Comparison of ENCODE assay signal across 18 mouse cellular contexts in genomic region chr10:117732184-117732583, GRCm38 (mm10). TPM values are rescaled to one million over a fixed set of nuclear protein-coding genes. Genes with fewer than 3 reads are reported as not detected.
DNase-seq lines count a peak whose midpoint lies in the region; ATAC-seq and TF ChIP-seq lines count a peak whose summit lies in the region.
"Had no signal": no experiment of that assay in that cellular context is flagged by ENCODE, and none has a peak within 500 bp of the region (broad histone marks: within the 10 kb centered on the region; RNA-seq: fewer than 3 reads in every experiment).

No protein-coding gene starts in this region.

- H3K4me1 ChIP-seq in stomach, embryonic 14.5 days (ENCODE audit: control insufficient read depth, insufficient read depth, low read length), result no peaks in the 10 kb centered on the region
- no peaks in the 10 kb centered on the region for H3K4me1 ChIP-seq in stomach, postnatal 0 days (replicated peaks; ENCODE audit: control insufficient read depth, insufficient read depth)
- H3K4me1 ChIP-seq in liver, embryonic 16.5 days (ENCODE audit: control insufficient read depth, low read depth, low read length), result peaks cover 26% of the 10 kb centered on the region
- H3K4me1 ChIP-seq in cerebellum, adult 2 months (ENCODE audit: control insufficient read depth, insufficient read depth, low read length), result no peaks in the 10 kb centered on the region
- H3K4me1 ChIP-seq: embryonic facial prominence, embryonic 12.5 days had no signal

- no peaks in the 10 kb centered on the region for H3K27me3 ChIP-seq in stomach, embryonic 14.5 days (ENCODE audit: control insufficient read depth, insufficient read depth, low read length)
- no peaks in the 10 kb centered on the region for H3K27me3 ChIP-seq in stomach, postnatal 0 days (ENCODE audit: control insufficient read depth, insufficient read depth, low read length)
- no peaks in the 10 kb centered on the region for H3K27me3 ChIP-seq in liver, embryonic 16.5 days (ENCODE audit: control insufficient read depth, insufficient read depth, low read depth, low read length)
- H3K27me3 ChIP-seq in cerebellum, adult 2 months (ENCODE audit: control insufficient read depth, insufficient read depth, low read length), result no peaks in the 10 kb centered on the region
- H3K27me3 ChIP-seq: embryonic facial prominence, embryonic 12.5 days; limb, embryonic 15.5 days had no signal

- TF ChIP-seq CTCF in stomach, postnatal 0 days (IDR thresholded peaks at IDR 0.05; ENCODE audit: low read depth), result no peak
- no peak for TF ChIP-seq CTCF in cerebellum, adult 2 months (IDR thresholded peaks at IDR 0.05; ENCODE audit: borderline replicate concordance, insufficient read depth, low read depth, low read length)

- TF ChIP-seq POLR2A in cerebellum, adult 2 months (IDR thresholded peaks at IDR 0.05; ENCODE audit: borderline replicate concordance, insufficient read depth, low read length), result no peak

- H3K27ac ChIP-seq in stomach, embryonic 14.5 days (ENCODE audit: low read length), result no peak overlapping the region
- H3K27ac ChIP-seq in stomach, postnatal 0 days (replicated peaks), result no peak overlapping the region
- peak overlapping the region; percentile 18; the same call in 1 of the 2 replicates for H3K27ac ChIP-seq in liver, embryonic 16.5 days (ENCODE audit: low read length)
- H3K27ac ChIP-seq in cerebellum, adult 2 months (ENCODE audit: insufficient read depth, low read length), result no peak overlapping the region
- H3K27ac ChIP-seq: embryonic facial prominence, embryonic 12.5 days; hindbrain, postnatal 0 days; limb, embryonic 15.5 days had no signal

- no peaks in the 10 kb centered on the region for H3K9me3 ChIP-seq in stomach, embryonic 14.5 days (ENCODE audit: control insufficient read depth, low read depth, low read length)
- H3K9me3 ChIP-seq in stomach, postnatal 0 days (ENCODE audit: control insufficient read depth, low read length), result no peaks in the 10 kb centered on the region
- H3K9me3 ChIP-seq in liver, embryonic 16.5 days (replicated peaks; ENCODE audit: control insufficient read depth, low read length), result no peaks in the 10 kb centered on the region
- H3K9me3 ChIP-seq: embryonic facial prominence, embryonic 12.5 days; limb, embryonic 15.5 days had no signal

- H3K4me2 ChIP-seq in stomach, embryonic 14.5 days (replicated peaks; ENCODE audit: low read depth, low read length), result no peak overlapping the region
- H3K4me2 ChIP-seq in stomach, postnatal 0 days (replicated peaks; ENCODE audit: low read depth), result no peak overlapping the region
- no peak overlapping the region for H3K4me2 ChIP-seq in liver, embryonic 16.5 days (ENCODE audit: low read depth, low read length)
- H3K4me2 ChIP-seq: embryonic facial prominence, embryonic 12.5 days; limb, embryonic 15.5 days had no signal

- WGBS in stomach, embryonic 14.5 days, result 64% methylated on average over 5 of the region's 5 CpGs
- 63% methylated on average over 5 of the region's 5 CpGs for WGBS in stomach, postnatal 0 days
- WGBS in liver, embryonic 16.5 days (ENCODE audit: insufficient replicate concordance), result 38% methylated on average over 5 of the region's 5 CpGs
- WGBS in cerebellum, adult 2 months, result 95% methylated on average over 5 of the region's 5 CpGs

- TF ChIP-seq EP300 in stomach, postnatal 0 days (optimal IDR thresholded peaks at IDR 0.05), result no peak

- H3K36me3 ChIP-seq in stomach, embryonic 14.5 days (ENCODE audit: control insufficient read depth, insufficient read depth, low read length), result no peaks in the 10 kb centered on the region; the same call in 1 of the 2 replicates
- no peaks in the 10 kb centered on the region for H3K36me3 ChIP-seq in stomach, postnatal 0 days (ENCODE audit: control insufficient read depth, insufficient read depth, low read length)
- H3K36me3 ChIP-seq in liver, embryonic 16.5 days (ENCODE audit: control insufficient read depth, insufficient read depth), result no peaks in the 10 kb centered on the region

- no peak overlapping the region for H3K9ac ChIP-seq in stomach, embryonic 14.5 days (replicated peaks; ENCODE audit: low read depth, low read length)
- H3K9ac ChIP-seq in stomach, postnatal 0 days (ENCODE audit: low read length), result no peak overlapping the region
- no peak overlapping the region for H3K9ac ChIP-seq in liver, embryonic 16.5 days (ENCODE audit: low read depth, low read length)
- H3K9ac ChIP-seq: limb, embryonic 15.5 days had no signal

- peak; percentile 23; the same call in 1 of the 2 replicates for ATAC-seq in stomach, embryonic 14.5 days (ENCODE audit: insufficient number of reproducible peaks, insufficient read depth, low FRiP score, low read depth)
- no peak; the same call in 1 of the 2 replicates for ATAC-seq in stomach, postnatal 0 days (ENCODE audit: low FRiP score, low TSS enrichment)
- peak; percentile 84 for ATAC-seq in erythroid progenitor cell, adult 5-6 weeks (replicated peaks; ENCODE audit: low FRiP score, poor library complexity, severe bottlenecking)
- ATAC-seq in liver, embryonic 16.5 days (ENCODE audit: low read depth), result peak; percentile 84
- ATAC-seq: forebrain, embryonic 16.5 days; hindbrain, postnatal 0 days; lung, postnatal 0 days had no signal

- no peak for DNase-seq in stomach, postnatal 0 days (ENCODE audit: low spot score)
- DNase-seq in embryo, embryonic 9.5 days (ENCODE audit: extremely low spot score), result no peak
- no peak for DNase-seq in cerebellum, adult 2 months
- DNase-seq in frontal cortex, postnatal 36 days (ENCODE audit: low spot score in 2 of 2), result no peak
- no peak for DNase-seq in urinary bladder, postnatal 10 days (ENCODE audit: low spot score)
- DNase-seq: adrenal gland, adult 2 months; cerebellum, adult 18-20 months; kidney, adult 11 months; right cerebral cortex, postnatal 25 days; thymus, postnatal 4 days had no signal

- H3K4me3 ChIP-seq in stomach, embryonic 14.5 days (ENCODE audit: low read depth, low read length), result no peak overlapping the region
- H3K4me3 ChIP-seq in stomach, postnatal 0 days (ENCODE audit: low read depth, low read length), result no peak overlapping the region
- H3K4me3 ChIP-seq in liver, embryonic 16.5 days (ENCODE audit: low read depth, low read length), result no peak overlapping the region
- H3K4me3 ChIP-seq in cerebellum, adult 2 months (replicated peaks; ENCODE audit: insufficient read depth, low read depth, low read length), result no peak overlapping the region
- H3K4me3 ChIP-seq: embryonic facial prominence, embryonic 12.5 days; limb, embryonic 15.5 days had no signal

RNA-seq across cellular contexts. Expression of gene Slc35e3, which starts 14.0 kb away (rescaled TPM):
- polyA plus RNA-seq in stomach, embryonic 14.5 days (2014; fragmentation: Nextera tagmentation; extraction: Ambion mirVana), result 13.0 and 13.1 TPM in 2 replicates
- 19.4 and 21.0 TPM in 2 replicates for polyA plus RNA-seq in stomach, postnatal 0 days (2015; fragmentation: Nextera tagmentation; extraction: Ambion mirVana)
- 1.8 TPM in 1 of 2 replicates, not detected in the other for total RNA-seq in erythroid progenitor cell, adult 5-6 weeks (2015; ENCODE audit: low replicate concordance)
- total RNA-seq in erythroid progenitor cell, adult 5-6 weeks (2017; ENCODE audit: low replicate concordance), result 2.3 TPM in 1 of 2 replicates, not detected in the other
- 2.3 and 2.5 TPM in 2 replicates for polyA plus RNA-seq in liver, embryonic 16.5 days (2015; fragmentation: Nextera tagmentation; extraction: Ambion mirVana)
- polyA plus RNA-seq in cerebellum, adult 2 months (2012; rRNA removed), result 27.7 and 27.8 TPM in 2 replicates

RNA-seq across cellular contexts. Expression of gene Mdm2, which starts 21.6 kb away (rescaled TPM):
- 50.2 and 54.1 TPM in 2 replicates for polyA plus RNA-seq in stomach, embryonic 14.5 days (2014; fragmentation: Nextera tagmentation; extraction: Ambion mirVana)
- 14.8 and 17.6 TPM in 2 replicates for polyA plus RNA-seq in stomach, postnatal 0 days (2015; fragmentation: Nextera tagmentation; extraction: Ambion mirVana)
- total RNA-seq in erythroid progenitor cell, adult 5-6 weeks (2015; ENCODE audit: low replicate concordance), result 82.2 and 84.7 TPM in 2 replicates
- 64.4 and 82.0 TPM in 2 replicates for total RNA-seq in erythroid progenitor cell, adult 5-6 weeks (2017; ENCODE audit: low replicate concordance)
- polyA plus RNA-seq in liver, embryonic 16.5 days (2015; fragmentation: Nextera tagmentation; extraction: Ambion mirVana), result 20.3 and 20.7 TPM in 2 replicates
- 60.7 and 67.6 TPM in 2 replicates for polyA plus RNA-seq in cerebellum, adult 2 months (2012; rRNA removed)
